Mouse (Mus musculus) midbrain, postnatal 0 days (tissue): ENCODE results near the gene Ccr2. TPM values are rescaled to one million over a fixed set of nuclear protein-coding genes. Genes with fewer than 3 reads are reported as not detected.
"Not testable (repeated sequence)": the region's sequence is repeated elsewhere in the genome, so short reads cannot be mapped to it uniquely, and the experiment has no call there.

Source experiments
- ATAC-seq: fragments of 200-750 bp; cut with Nextera tagmentation; 2 replicates; pipeline ENCODE4 v1.8.0; 2017; ENCODE audit warnings: moderate number of reproducible peaks, mild to moderate bottlenecking, moderate TSS enrichment, moderate library complexity; ENCODE audit not compliant: low FRiP score
- DNase-seq: peaks from one replicate; pipeline ENCODE4 v3.0.0-alpha.2; 2015; ENCODE audit warnings: low spot score
- H3K27ac ChIP-seq: fragments of 300-500 bp; sonication (generic); 2 replicates; pipeline ENCODE4 v1.5.1; 2014; ENCODE audit warnings: low read depth, mild to moderate bottlenecking, low read length, mixed read lengths
- H3K27me3 ChIP-seq: fragments of 300-500 bp; sonication (generic); 2 replicates; pipeline ENCODE4 v1.6.1; 2014; ENCODE audit warnings: low read length, control low read depth, mixed read lengths; ENCODE audit not compliant: insufficient read depth
- H3K36me3 ChIP-seq: fragments of 300-500 bp; sonication (generic); 2 replicates; pipeline ENCODE4 v1.6.1; 2014; ENCODE audit warnings: low read length, control low read depth, mixed read lengths; ENCODE audit not compliant: insufficient read depth
- H3K4me1 ChIP-seq: fragments of 300-500 bp; sonication (generic); 2 replicates; pipeline ENCODE4 v1.6.1; 2014; ENCODE audit warnings: mild to moderate bottlenecking, control low read depth, antibody characterized with exemption, low read length, mixed read lengths; ENCODE audit not compliant: insufficient read depth
- H3K4me2 ChIP-seq: fragments of 300-500 bp; sonication (generic); 2 replicates; pipeline ENCODE4 v1.6.1; 2014; ENCODE audit warnings: low read depth, mild to moderate bottlenecking, low read length, mixed read lengths; ENCODE audit not compliant: poor library complexity, severe bottlenecking
- H3K4me3 ChIP-seq: fragments of 300-500 bp; sonication (generic); 2 replicates; pipeline ENCODE4 v1.5.1; 2014; ENCODE audit warnings: low read depth, mild to moderate bottlenecking, low read length, moderate library complexity
- H3K9ac ChIP-seq: fragments of 300-500 bp; sonication (generic); replicated peaks from 2 replicates; pipeline ENCODE4 v1.6.1; 2014; ENCODE audit warnings: mild to moderate bottlenecking, low read length, moderate library complexity, mixed read lengths; ENCODE audit not compliant: poor library complexity, severe bottlenecking
- H3K9me3 ChIP-seq: fragments of 300-500 bp; sonication (generic); 2 replicates; pipeline ENCODE4 v1.6.1; 2016; ENCODE audit warnings: low read length, control low read depth
- CTCF ChIP-seq: IDR thresholded peaks from 2 replicates; pipeline ENCODE4 v1.5.1; 2016; ENCODE audit warnings: antibody characterized with exemption, mild to moderate bottlenecking
- WGBS: fragments of 180-500 bp; shearing (Covaris S2); extraction: QIAGEN DNeasy Blood & Tissue Kit; methylation state at CpG from one replicate; pipeline ENCODE4 v1.1.7; 2014; 5-methylcytosine and 5-hydroxymethylcytosine counted together
- polyA plus RNA-seq: library from polyadenylated mRNA; unstranded; fragments of >200 nt; fragmentation: Nextera tagmentation; extraction: Ambion mirVana; gene quantifications from 2 replicates; pipeline ENCODE4 v1.2.1, GENCODE M21; 2015
- total RNA-seq: library from RNA; depleted of rRNA; stranded (reverse); fragments of >200 nt; gene quantifications from 2 replicates; pipeline ENCODE4 v1.2.3, GENCODE M21; 2014

Gene Ccr2
- total and polyA plus RNA-seq, 2 experiments from 2014 or later: 0.04 to 0.05 TPM

DNA sequence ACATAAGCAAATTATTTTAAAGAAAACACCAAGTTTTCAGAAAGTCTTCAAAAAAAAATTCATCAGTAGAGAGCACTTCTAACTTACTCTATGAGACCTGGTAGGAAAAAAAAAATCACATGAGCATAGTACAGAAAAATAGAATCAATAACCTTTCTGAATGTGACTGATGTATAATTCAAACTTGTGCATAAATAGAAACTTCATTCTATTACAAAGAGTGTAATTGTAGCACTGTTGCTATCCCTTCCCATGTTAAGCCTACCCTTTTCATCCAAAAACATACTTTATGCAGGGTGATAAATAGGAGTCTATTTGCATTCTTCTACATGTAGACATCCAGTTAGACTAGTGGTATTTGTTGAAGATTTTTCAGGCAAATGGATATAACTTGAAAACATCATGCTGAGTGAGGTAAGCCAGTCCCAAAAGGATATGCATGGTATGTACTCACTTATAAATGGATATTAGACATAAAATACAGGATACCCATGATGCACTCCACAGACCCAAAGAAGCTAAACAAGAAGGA lies 35.1 kb upstream of the Ccr2 start:
- Histone ChIP-seq H3K9ac (no peak overlapping the region), H3K4me1 (no peaks in the 10 kb centered on the region), H3K4me2 (no peak overlapping the region), H3K9me3 (no peaks in the 10 kb centered on the region), H3K36me3 (no peaks in the 10 kb centered on the region), H3K4me3 (no peak overlapping the region), H3K27me3 (no peaks in the 10 kb centered on the region), H3K27ac (no peak overlapping the region)
- ATAC-seq (no peak), DNase-seq (no peak)
- no peak for TF ChIP-seq CTCF

DNA sequence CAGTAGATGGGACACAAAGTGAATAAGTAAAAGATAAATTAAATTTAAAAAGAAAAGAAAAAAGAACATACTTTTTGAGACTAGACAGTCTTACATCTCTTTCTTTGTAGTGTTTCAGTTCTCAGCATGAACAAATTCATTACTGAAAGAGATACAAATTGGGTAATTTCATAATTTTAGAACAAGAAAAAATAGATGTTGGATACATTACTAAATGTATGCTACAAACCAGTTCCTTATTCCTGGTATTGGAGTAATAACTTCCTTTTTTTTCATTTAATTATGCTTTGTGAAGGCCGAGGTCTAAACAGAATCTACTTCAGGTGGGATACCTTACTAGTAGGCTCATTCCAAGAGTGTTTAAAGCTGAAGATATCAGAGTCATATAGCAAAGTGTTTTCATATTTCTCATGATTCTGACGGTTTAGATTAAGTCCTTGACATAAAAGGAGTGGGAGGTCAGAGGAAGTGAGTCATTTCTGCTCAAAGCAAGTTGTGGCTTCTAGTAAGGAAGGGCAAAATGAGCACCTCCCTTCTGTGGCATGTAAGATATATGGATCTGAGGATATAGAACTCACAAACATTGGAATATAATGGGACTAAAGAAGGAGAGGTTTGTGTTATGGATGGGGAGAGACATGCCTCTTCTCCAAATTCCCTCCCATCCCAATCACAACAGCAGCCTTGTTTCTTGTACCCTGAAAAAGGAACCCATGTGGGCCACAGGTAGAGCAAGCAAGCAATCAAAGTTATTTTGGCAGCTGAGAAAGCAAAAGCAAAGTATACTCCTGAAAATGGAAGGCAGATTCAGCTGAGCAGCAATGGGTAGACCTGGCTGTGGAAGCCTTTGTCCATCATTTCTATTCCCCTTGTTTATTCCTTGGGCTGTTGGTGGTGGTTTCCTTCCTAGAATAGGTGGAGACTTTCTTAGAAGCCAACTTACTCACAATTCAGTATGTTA lies 33.4 kb upstream of the Ccr2 start:
- no peaks in the 10 kb centered on the region for H3K9me3 ChIP-seq
- H3K9ac ChIP-seq: no peak overlapping the region
- H3K27ac ChIP-seq: no peak overlapping the region
- ATAC-seq: no peak
- no peak for DNase-seq
- TF ChIP-seq CTCF: no peak
- no peak overlapping the region for H3K4me2 ChIP-seq
- no peak overlapping the region for H3K4me3 ChIP-seq
- no peaks in the 10 kb centered on the region for H3K4me1 ChIP-seq
- H3K27me3 ChIP-seq: no peaks in the 10 kb centered on the region
- 70% methylated on average over 2 of the region's 2 CpGs for WGBS
- H3K36me3 ChIP-seq: no peaks in the 10 kb centered on the region

DNA sequence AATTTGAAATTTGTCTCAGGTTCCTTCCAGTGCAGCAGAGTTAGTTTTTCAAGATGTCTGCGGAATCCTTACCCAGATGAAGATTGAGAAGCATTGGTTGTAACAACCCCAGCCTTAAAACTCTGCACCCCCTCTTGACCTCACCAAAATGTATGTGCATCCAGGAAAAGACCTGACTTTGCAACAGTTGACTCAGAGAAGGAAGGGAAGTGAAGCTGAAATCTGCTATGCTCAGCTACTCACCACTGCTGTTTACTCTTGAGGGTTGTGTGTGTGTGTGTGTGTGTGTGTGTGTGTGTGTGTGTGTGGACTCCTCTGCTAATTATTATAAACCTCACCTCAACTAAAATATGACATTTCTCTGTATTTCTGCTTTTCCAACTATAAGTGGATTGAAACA lies 30.2 kb upstream of the Ccr2 start:
- Histone ChIP-seq H3K4me3 (no peak overlapping the region), H3K27ac (no peak overlapping the region), H3K4me2 (no peak overlapping the region), H3K4me1 (no peaks in the 10 kb centered on the region), H3K9ac (no peak overlapping the region), H3K36me3 (no peaks in the 10 kb centered on the region), H3K27me3 (no peaks in the 10 kb centered on the region), H3K9me3 (no peaks in the 10 kb centered on the region)
- DNase-seq (no peak), ATAC-seq (no peak)
- 96% methylated on average over 1 of the region's 1 CpGs for WGBS
- no peak for TF ChIP-seq CTCF

DNA sequence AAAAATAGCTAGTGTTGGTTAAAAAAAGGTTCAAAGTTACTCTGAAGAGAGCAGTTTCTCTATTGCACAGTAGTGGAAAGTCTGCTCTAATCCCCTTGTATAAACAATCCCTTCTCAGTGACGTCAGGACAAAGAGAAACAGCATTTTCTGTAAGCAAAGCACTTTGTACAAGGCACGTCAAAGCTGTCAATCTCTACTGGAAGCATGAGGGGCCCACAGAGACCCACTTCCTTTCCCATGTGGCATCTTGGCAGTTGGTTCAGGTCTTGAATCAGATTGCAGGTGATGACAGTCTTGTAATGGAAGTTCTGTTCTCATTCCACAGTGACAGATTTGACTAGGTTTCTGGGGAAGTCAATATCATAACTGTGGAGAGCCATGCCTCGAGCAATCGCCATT lies 21.9 kb upstream of the Ccr2 start:
- TF ChIP-seq CTCF: no peak
- H3K27me3 ChIP-seq: no peaks in the 10 kb centered on the region
- no peak overlapping the region for H3K4me2 ChIP-seq
- H3K4me3 ChIP-seq: no peak overlapping the region
- H3K4me1 ChIP-seq: no peaks in the 10 kb centered on the region
- H3K9ac ChIP-seq: no peak overlapping the region
- DNase-seq (no peak), ATAC-seq (no peak)
- no peaks in the 10 kb centered on the region for H3K36me3 ChIP-seq
- no peaks in the 10 kb centered on the region for H3K9me3 ChIP-seq
- WGBS: 50% methylated on average over 4 of the region's 4 CpGs
- H3K27ac ChIP-seq: no peak overlapping the region

DNA sequence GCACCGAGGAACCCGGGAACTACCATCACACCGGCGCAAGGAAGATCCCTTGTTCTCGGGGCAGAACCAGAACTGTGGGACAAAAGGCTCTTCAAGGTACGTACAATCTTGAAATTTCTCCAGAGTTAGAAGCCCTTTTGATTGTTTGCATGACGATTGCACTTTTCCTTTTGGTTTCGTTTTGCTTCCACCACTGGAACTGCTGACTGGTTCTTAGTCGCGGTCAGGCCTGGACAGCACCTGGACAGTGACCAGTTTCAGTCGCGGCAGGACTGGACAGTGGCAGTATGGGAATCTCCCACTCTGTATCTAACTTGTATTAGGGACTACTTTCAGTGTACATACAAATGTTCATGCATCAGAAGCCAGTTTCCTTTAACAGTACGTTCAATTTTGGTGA lies 21.3 kb upstream of the Ccr2 start:
- not testable (repeated sequence) for ATAC-seq

DNA sequence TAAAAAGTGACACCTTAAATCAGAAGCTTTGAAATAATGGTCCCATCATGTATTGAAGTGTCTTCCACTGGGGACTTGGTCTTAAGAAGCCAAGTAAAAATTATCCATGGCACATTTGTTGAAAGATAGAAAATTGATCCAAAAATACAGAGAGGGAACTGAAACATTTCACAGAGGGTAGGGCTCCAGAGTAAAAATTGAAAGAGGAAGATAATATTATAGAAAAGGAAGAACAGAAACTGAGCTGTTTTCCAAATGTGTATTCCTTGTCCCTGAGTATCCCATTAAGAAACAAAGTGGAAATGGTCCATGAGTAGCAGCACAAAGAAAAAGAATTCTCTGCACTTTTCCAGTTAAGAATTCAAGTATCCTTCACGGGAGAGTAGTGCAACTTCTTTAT lies 11.3 kb upstream of the Ccr2 start:
- H3K36me3 ChIP-seq: no peaks in the 10 kb centered on the region
- no peak for TF ChIP-seq CTCF
- H3K4me2 ChIP-seq: no peak overlapping the region
- no peaks in the 10 kb centered on the region for H3K4me1 ChIP-seq
- no peak overlapping the region for H3K9ac ChIP-seq
- no peaks in the 10 kb centered on the region for H3K27me3 ChIP-seq
- ATAC-seq: no peak
- H3K9me3 ChIP-seq: no peaks in the 10 kb centered on the region
- no peak for DNase-seq
- 85% methylated on average over 1 of the region's 1 CpGs for WGBS
- H3K27ac ChIP-seq: no peak overlapping the region
- H3K4me3 ChIP-seq: no peak overlapping the region

More for the DNA sequence above, 21.3 kb upstream of the Ccr2 start:
- H3K4me1 ChIP-seq, DNase-seq, H3K9me3 ChIP-seq, H3K27me3 ChIP-seq, H3K4me3 ChIP-seq, H3K27ac ChIP-seq, H3K4me2 ChIP-seq, H3K36me3 ChIP-seq, H3K9ac ChIP-seq: not testable (repeated sequence)
- 94% methylated on average over 12 of the region's 13 CpGs for WGBS
